Mouse (Mus musculus): ENCODE data around the gene Zfp52.

GRCm38 (mm10) chr17:21567696-21568095, 32.4 kb downstream of the Zfp52 start:
- TF ChIP-seq CTCF (IDR thresholded peaks at IDR 0.05; ENCODE audit: low read depth, low read length) (no peak), TAL1 (conservative IDR thresholded peaks at IDR 0.05; ENCODE audit: low read depth, low read length) (no peak), GATA1 (IDR thresholded peaks at IDR 0.05; ENCODE audit: borderline replicate concordance, low read length) (no peak)

All from G1E (cell line).